Mouse (Mus musculus): ENCODE data around the gene Kcnab3. TPM values are rescaled to one million over a fixed set of nuclear protein-coding genes. Genes with fewer than 3 reads are reported as not detected.
"Not testable (repeated sequence)": the region's sequence is repeated elsewhere in the genome, so short reads cannot be mapped to it uniquely, and the experiment has no call there.

Kcnab3 gene
- polyA plus RNA-seq, 1 experiment from 2014 or later = 1.7 TPM

GRCm38 (mm10) chr11:69306039-69306438 is 20.0 kb upstream of the Kcnab3 start:
- no peak overlapping the region for H3K4me3 ChIP-seq (ENCODE audit: low read depth, low read length)
- H3K4me1 ChIP-seq (ENCODE audit: control insufficient read depth, insufficient read depth, low read length) = no peaks in the 10 kb centered on the region
- H3K36me3 ChIP-seq (ENCODE audit: control insufficient read depth, insufficient read depth, low read length) = peaks cover 69% of the 10 kb centered on the region
- H3K9ac ChIP-seq (replicated peaks; ENCODE audit: low read depth, low read length) = no peak overlapping the region
- 98% methylated on average over 2 of the region's 2 CpGs for WGBS
- no peak overlapping the region for H3K4me2 ChIP-seq (replicated peaks; ENCODE audit: low read depth, low read length)
- no peaks in the 10 kb centered on the region for H3K9me3 ChIP-seq (ENCODE audit: control insufficient read depth, low read depth, low read length)
- H3K27ac ChIP-seq (ENCODE audit: low read length) = no peak overlapping the region
- ATAC-seq (ENCODE audit: insufficient number of reproducible peaks, insufficient read depth, low FRiP score, low read depth) = no peak
- H3K27me3 ChIP-seq (ENCODE audit: control insufficient read depth, insufficient read depth, low read length) = no peaks in the 10 kb centered on the region

GRCm38 (mm10) chr11:69311266-69311665 is 14.8 kb upstream of the Kcnab3 start:
- no peaks in the 10 kb centered on the region for H3K9me3 ChIP-seq (ENCODE audit: control insufficient read depth, low read depth, low read length)
- no peak overlapping the region for H3K9ac ChIP-seq (replicated peaks; ENCODE audit: low read depth, low read length)
- H3K27me3 ChIP-seq (ENCODE audit: control insufficient read depth, insufficient read depth, low read length) = no peaks in the 10 kb centered on the region
- H3K27ac ChIP-seq (ENCODE audit: low read length) = no peak overlapping the region
- ATAC-seq (ENCODE audit: insufficient number of reproducible peaks, insufficient read depth, low FRiP score, low read depth) = no peak
- H3K4me1 ChIP-seq (ENCODE audit: control insufficient read depth, insufficient read depth, low read length) = no peaks in the 10 kb centered on the region
- peaks cover 58% of the 10 kb centered on the region for H3K36me3 ChIP-seq (ENCODE audit: control insufficient read depth, insufficient read depth, low read length)
- H3K4me2 ChIP-seq (replicated peaks; ENCODE audit: low read depth, low read length) = no peak overlapping the region
- WGBS = 73% methylated on average over 7 of the region's 7 CpGs
- H3K4me3 ChIP-seq (ENCODE audit: low read depth, low read length) = no peak overlapping the region

GRCm38 (mm10) chr11:69316361-69316760 is 9.7 kb upstream of the Kcnab3 start:
- Histone ChIP-seq H3K4me1 (ENCODE audit: control insufficient read depth, insufficient read depth, low read length) (no peaks in the 10 kb centered on the region), H3K4me3 (ENCODE audit: low read depth, low read length) (no peak overlapping the region), H3K9ac (replicated peaks; ENCODE audit: low read depth, low read length) (no peak overlapping the region), H3K36me3 (ENCODE audit: control insufficient read depth, insufficient read depth, low read length) (peaks cover 36% of the 10 kb centered on the region), H3K27me3 (ENCODE audit: control insufficient read depth, insufficient read depth, low read length) (no peaks in the 10 kb centered on the region), H3K4me2 (replicated peaks; ENCODE audit: low read depth, low read length) (no peak overlapping the region), H3K27ac (ENCODE audit: low read length) (no peak overlapping the region), H3K9me3 (ENCODE audit: control insufficient read depth, low read depth, low read length) (no peaks in the 10 kb centered on the region)
- no peak for ATAC-seq (ENCODE audit: insufficient number of reproducible peaks, insufficient read depth, low FRiP score, low read depth)
- 96% methylated on average over 6 of the region's 6 CpGs for WGBS

- Histone ChIP-seq H3K36me3 (ENCODE audit: control insufficient read depth, insufficient read depth, low read length) (peaks cover 29% of the 10 kb centered on the region), H3K4me1 (ENCODE audit: control insufficient read depth, insufficient read depth, low read length) (peaks cover 12% of the 10 kb centered on the region; the same call in 1 of the 2 replicates)
- WGBS = 87% methylated on average over 3 of the region's 3 CpGs
- not testable (repeated sequence) for H3K4me3 ChIP-seq (ENCODE audit: low read depth, low read length); ATAC-seq (ENCODE audit: insufficient number of reproducible peaks, insufficient read depth, low FRiP score, low read depth); H3K4me2 ChIP-seq (replicated peaks; ENCODE audit: low read depth, low read length); H3K9ac ChIP-seq (replicated peaks; ENCODE audit: low read depth, low read length); H3K9me3 ChIP-seq (ENCODE audit: control insufficient read depth, low read depth, low read length); H3K27me3 ChIP-seq (ENCODE audit: control insufficient read depth, insufficient read depth, low read length); H3K27ac ChIP-seq (ENCODE audit: low read length)
Measured at GRCm38 (mm10) chr11:69318000-69318399, 8.1 kb upstream of the Kcnab3 start.

GRCm38 (mm10) chr11:69321580-69321979 is 4.5 kb upstream of the Kcnab3 start:
- peaks cover 24% of the 10 kb centered on the region for H3K36me3 ChIP-seq (ENCODE audit: control insufficient read depth, insufficient read depth, low read length)
- WGBS = 89% methylated on average over 6 of the region's 6 CpGs
- H3K9me3 ChIP-seq (ENCODE audit: control insufficient read depth, low read depth, low read length) = no peaks in the 10 kb centered on the region
- H3K4me2 ChIP-seq (replicated peaks; ENCODE audit: low read depth, low read length) = peak overlapping the region; percentile 70; the same call in 1 of the 2 replicates
- ATAC-seq (ENCODE audit: insufficient number of reproducible peaks, insufficient read depth, low FRiP score, low read depth) = no peak
- H3K27me3 ChIP-seq (ENCODE audit: control insufficient read depth, insufficient read depth, low read length) = peaks cover 2% of the 10 kb centered on the region; the same call in 1 of the 2 replicates
- H3K4me3 ChIP-seq (ENCODE audit: low read depth, low read length) = no peak overlapping the region
- H3K9ac ChIP-seq (replicated peaks; ENCODE audit: low read depth, low read length) = no peak overlapping the region
- peaks cover 20% of the 10 kb centered on the region for H3K4me1 ChIP-seq (ENCODE audit: control insufficient read depth, insufficient read depth, low read length)
- H3K27ac ChIP-seq (ENCODE audit: low read length) = no peak overlapping the region

- H3K36me3 ChIP-seq (ENCODE audit: control insufficient read depth, insufficient read depth, low read length) = peaks cover 24% of the 10 kb centered on the region
- no peak for ATAC-seq (ENCODE audit: insufficient number of reproducible peaks, insufficient read depth, low FRiP score, low read depth)
- peaks cover 3% of the 10 kb centered on the region; the same call in 1 of the 2 replicates for H3K27me3 ChIP-seq (ENCODE audit: control insufficient read depth, insufficient read depth, low read length)
- H3K9me3 ChIP-seq (ENCODE audit: control insufficient read depth, low read depth, low read length) = no peaks in the 10 kb centered on the region
- no peak overlapping the region for H3K27ac ChIP-seq (ENCODE audit: low read length)
- H3K4me1 ChIP-seq (ENCODE audit: control insufficient read depth, insufficient read depth, low read length) = peaks cover 23% of the 10 kb centered on the region
- H3K9ac ChIP-seq (replicated peaks; ENCODE audit: low read depth, low read length) = no peak overlapping the region
- WGBS = 67% methylated on average over 6 of the region's 6 CpGs
- H3K4me3 ChIP-seq (ENCODE audit: low read depth, low read length) = peak overlapping the region; percentile 67
- peak overlapping the region; percentile 70 for H3K4me2 ChIP-seq (replicated peaks; ENCODE audit: low read depth, low read length)
Measured at GRCm38 (mm10) chr11:69322010-69322409, 4.0 kb upstream of the Kcnab3 start.

- H3K36me3 ChIP-seq (ENCODE audit: control insufficient read depth, insufficient read depth, low read length) = peaks cover 18% of the 10 kb centered on the region
- peak overlapping the region; percentile 80 for H3K27ac ChIP-seq (ENCODE audit: low read length)
- peak overlapping the region; percentile 67 for H3K4me3 ChIP-seq (ENCODE audit: low read depth, low read length)
- H3K9ac ChIP-seq (replicated peaks; ENCODE audit: low read depth, low read length) = peak overlapping the region; percentile 74
- H3K27me3 ChIP-seq (ENCODE audit: control insufficient read depth, insufficient read depth, low read length) = peaks cover 3% of the 10 kb centered on the region; the same call in 1 of the 2 replicates
- peaks cover 23% of the 10 kb centered on the region for H3K4me1 ChIP-seq (ENCODE audit: control insufficient read depth, insufficient read depth, low read length)
- H3K4me2 ChIP-seq (replicated peaks; ENCODE audit: low read depth, low read length) = peak overlapping the region; percentile 70
- WGBS = 9% methylated on average over 18 of the region's 18 CpGs
- H3K9me3 ChIP-seq (ENCODE audit: control insufficient read depth, low read depth, low read length) = no peaks in the 10 kb centered on the region
- ATAC-seq (ENCODE audit: insufficient number of reproducible peaks, insufficient read depth, low FRiP score, low read depth) = no peak
Measured at GRCm38 (mm10) chr11:69322693-69323471, 3.2 kb upstream of the Kcnab3 start.

GRCm38 (mm10) chr11:69323667-69324111 is 2.4 kb upstream of the Kcnab3 start, which contains the start of the genes Cntrob and Trappc1:
TSS of gene Cntrob (minus strand) at chr11:69323775.
TSS of gene Trappc1 (plus strand) at chr11:69323980.
- ATAC-seq (ENCODE audit: insufficient number of reproducible peaks, insufficient read depth, low FRiP score, low read depth) = peak; percentile 95
- peaks cover 13% of the 10 kb centered on the region for H3K36me3 ChIP-seq (ENCODE audit: control insufficient read depth, insufficient read depth, low read length)
- H3K4me3 ChIP-seq (ENCODE audit: low read depth, low read length) = peak within 1 kb of the TSS; percentile 67
- H3K9ac ChIP-seq (replicated peaks; ENCODE audit: low read depth, low read length) = peak within 1 kb of the TSS; percentile 74
- peaks cover 23% of the 10 kb centered on the region for H3K4me1 ChIP-seq (ENCODE audit: control insufficient read depth, insufficient read depth, low read length)
- H3K27ac ChIP-seq (ENCODE audit: low read length) = peak within 1 kb of the TSS; percentile 80
- under 1% methylated on average over 30 of the region's 30 CpGs for WGBS
- H3K27me3 ChIP-seq (ENCODE audit: control insufficient read depth, insufficient read depth, low read length) = peaks cover 3% of the 10 kb centered on the region; the same call in 1 of the 2 replicates
- H3K9me3 ChIP-seq (ENCODE audit: control insufficient read depth, low read depth, low read length) = no peaks in the 10 kb centered on the region
- peak within 1 kb of the TSS; percentile 88 for H3K4me2 ChIP-seq (replicated peaks; ENCODE audit: low read depth, low read length)

Measured in stomach, embryonic 14.5 days (tissue).